Mouse (Mus musculus) small intestine, adult 2 months (tissue): ENCODE data around the gene 2510009E07Rik.

Experiments used
- CTCF ChIP-seq: fragments of 200-500 bp; IDR thresholded peaks from 2 replicates; pipeline ENCODE4 v1.5.1; 2012; ENCODE audit warnings: low read depth, mild to moderate bottlenecking, control low read depth, inconsistent platforms, low read length, moderate library complexity, mixed read lengths; ENCODE audit not compliant: insufficient replicate concordance, insufficient read length; ENCODE audit errors: extremely low read depth
- POLR2A ChIP-seq: fragments of 200-500 bp; IDR thresholded peaks from 2 replicates; pipeline ENCODE4 v1.6.1; 2012; ENCODE audit warnings: low read depth, mild to moderate bottlenecking, control low read depth, inconsistent platforms, low read length, moderate library complexity

DNA sequence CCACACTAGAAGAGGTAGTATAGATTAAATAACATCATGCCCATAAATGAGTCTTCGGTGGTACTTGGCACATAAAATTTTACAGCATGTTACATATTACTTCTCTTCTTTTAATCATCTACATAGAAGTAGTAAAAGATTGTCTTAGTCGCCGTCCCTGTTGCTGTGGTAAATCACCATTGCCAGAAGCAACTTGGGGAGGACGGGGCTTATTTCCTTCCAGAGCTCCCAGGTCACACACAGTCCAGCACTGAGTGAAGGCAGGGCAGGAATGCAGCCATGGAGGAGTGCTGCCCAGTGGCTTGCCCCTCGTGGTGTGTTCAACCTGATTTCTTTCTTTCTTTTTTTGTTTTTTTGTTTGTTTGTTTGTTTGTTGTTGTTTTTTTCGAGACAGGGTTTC, 90.1 kb downstream of the 2510009E07Rik start:
- no peak for TF ChIP-seq CTCF
- TF ChIP-seq POLR2A = no peak
